ENCODE assay signal across 8 mouse cellular contexts in genomic region chr13:55172336-55172770, GRCm38 (mm10). TPM values are rescaled to one million over a fixed set of nuclear protein-coding genes. Genes with fewer than 3 reads are reported as not detected.
DNase-seq lines count a peak whose midpoint lies in the region; ATAC-seq lines count a peak whose summit lies in the region.

No protein-coding gene starts in this region.

- DNase-seq in heart, postnatal 25 days (ENCODE audit: low spot score): no peak
- no peak for DNase-seq in midbrain, embryonic 14.5 days
- DNase-seq in B cell, adult 2 months: no peak
- DNase-seq in MN1 (ENCODE audit: low spot score): no peak
- DNase-seq in ovary, postnatal 14 days (ENCODE audit: low spot score): no peak

- 0 out of 2 replicates have a peak, but pooled peaks cover 6% of the 10 kb centered on the region for H3K9me3 ChIP-seq in heart, embryonic 12.5 days (replicated peaks)
- no peaks in the 10 kb centered on the region for H3K9me3 ChIP-seq in midbrain, embryonic 12.5 days
- no peaks in the 10 kb centered on the region for H3K9me3 ChIP-seq in midbrain, embryonic 14.5 days (ENCODE audit: control insufficient read depth, low read length)
- no peaks in the 10 kb centered on the region for H3K9me3 ChIP-seq in limb, embryonic 12.5 days

- WGBS in heart, embryonic 12.5 days: 46% methylated on average over 7 of the region's 7 CpGs
- WGBS in midbrain, embryonic 12.5 days: 42% methylated on average over 7 of the region's 7 CpGs
- 43% methylated on average over 7 of the region's 7 CpGs for WGBS in midbrain, embryonic 14.5 days
- 53% methylated on average over 7 of the region's 7 CpGs for WGBS in limb, embryonic 12.5 days

- peaks cover 14% of the 10 kb centered on the region for H3K4me1 ChIP-seq in heart, embryonic 12.5 days (replicated peaks)
- H3K4me1 ChIP-seq in midbrain, embryonic 12.5 days: peaks cover 25% of the 10 kb centered on the region
- peaks cover 25% of the 10 kb centered on the region for H3K4me1 ChIP-seq in midbrain, embryonic 14.5 days (ENCODE audit: control insufficient read depth, insufficient read depth, low read length)
- H3K4me1 ChIP-seq in limb, embryonic 12.5 days (replicated peaks): peaks cover 21% of the 10 kb centered on the region

- peak overlapping the region; percentile 67 for H3K4me2 ChIP-seq in heart, embryonic 12.5 days
- peak overlapping the region; percentile 37 for H3K4me2 ChIP-seq in midbrain, embryonic 12.5 days (replicated peaks)
- no peak overlapping the region for H3K4me2 ChIP-seq in midbrain, embryonic 14.5 days (ENCODE audit: low read length)
- H3K4me2 ChIP-seq in limb, embryonic 12.5 days: peak overlapping the region; percentile 50

- no peak for ATAC-seq in heart, embryonic 12.5 days (ENCODE audit: insufficient number of reproducible peaks, low FRiP score)
- 0 out of 2 replicates have a peak, but pooled peaks have one; percentile 5 for ATAC-seq in midbrain, embryonic 12.5 days (ENCODE audit: low FRiP score, low read depth)
- ATAC-seq in midbrain, embryonic 14.5 days (ENCODE audit: low FRiP score, low TSS enrichment): no peak
- no peak for ATAC-seq in limb, embryonic 12.5 days (ENCODE audit: insufficient number of reproducible peaks, insufficient read depth, low FRiP score, low TSS enrichment, low read depth)

- H3K9ac ChIP-seq in heart, embryonic 12.5 days: no peak overlapping the region; the same call in 1 of the 2 replicates
- H3K9ac ChIP-seq in midbrain, embryonic 12.5 days (replicated peaks): no peak overlapping the region
- H3K9ac ChIP-seq in midbrain, embryonic 14.5 days (replicated peaks; ENCODE audit: low read length): no peak overlapping the region
- H3K9ac ChIP-seq in limb, embryonic 12.5 days (replicated peaks): no peak overlapping the region

- H3K4me3 ChIP-seq in heart, embryonic 12.5 days: peak overlapping the region; percentile 27; the same call in 1 of the 2 replicates
- H3K4me3 ChIP-seq in midbrain, embryonic 12.5 days: no peak overlapping the region
- no peak overlapping the region for H3K4me3 ChIP-seq in midbrain, embryonic 14.5 days (replicated peaks; ENCODE audit: low read depth, low read length)
- no peak overlapping the region for H3K4me3 ChIP-seq in limb, embryonic 12.5 days (replicated peaks)

- intact Hi-C loops in heart, postnatal 25 days (cut with DNase I): no loop called here

- H3K27ac ChIP-seq in heart, embryonic 12.5 days (ENCODE audit: poor library complexity, severe bottlenecking): no peak overlapping the region
- H3K27ac ChIP-seq in midbrain, embryonic 12.5 days (replicated peaks): peak overlapping the region; percentile 82; the same call in 1 of the 2 replicates
- no peak overlapping the region for H3K27ac ChIP-seq in midbrain, embryonic 14.5 days (replicated peaks; ENCODE audit: low read depth, low read length)
- peak overlapping the region; percentile 64; the same call in 1 of the 2 replicates for H3K27ac ChIP-seq in limb, embryonic 12.5 days

- H3K27me3 ChIP-seq in heart, embryonic 12.5 days (replicated peaks): 0 out of 2 replicates have a peak, but pooled peaks cover 4% of the 10 kb centered on the region
- H3K27me3 ChIP-seq in midbrain, embryonic 12.5 days: no peaks in the 10 kb centered on the region
- no peaks in the 10 kb centered on the region for H3K27me3 ChIP-seq in midbrain, embryonic 14.5 days (ENCODE audit: control insufficient read depth, insufficient read depth, low read length)
- H3K27me3 ChIP-seq in limb, embryonic 12.5 days: no peaks in the 10 kb centered on the region; the same call in 1 of the 2 replicates

- H3K36me3 ChIP-seq in heart, embryonic 12.5 days: no peaks in the 10 kb centered on the region
- H3K36me3 ChIP-seq in midbrain, embryonic 12.5 days: no peaks in the 10 kb centered on the region
- H3K36me3 ChIP-seq in midbrain, embryonic 14.5 days (ENCODE audit: control insufficient read depth, insufficient read depth, low read length): no peaks in the 10 kb centered on the region
- H3K36me3 ChIP-seq in limb, embryonic 12.5 days: no peaks in the 10 kb centered on the region

RNA-seq across cellular contexts. Expression of gene Fgfr4, which starts 19.9 kb away (rescaled TPM):
- 0.45 and 0.51 TPM in 2 replicates for polyA plus RNA-seq in heart, embryonic 12.5 days (2016; fragmentation: Nextera tagmentation; extraction: Ambion mirVana)
- under 1 TPM; 0.11 to 0.44 TPM for total RNA-seq in heart, postnatal 25 days (2021)
- 0.37 and 0.70 TPM in 2 replicates for polyA plus RNA-seq in midbrain, embryonic 12.5 days (2016; fragmentation: Nextera tagmentation; extraction: Ambion mirVana)
- 0.38 and 0.99 TPM in 2 replicates for polyA plus RNA-seq in midbrain, embryonic 14.5 days (2014; fragmentation: Nextera tagmentation; extraction: Ambion mirVana)
- 6.1 and 7.4 TPM in 2 replicates for polyA plus RNA-seq in limb, embryonic 12.5 days (2016; fragmentation: Nextera tagmentation; extraction: Ambion mirVana)

RNA-seq across cellular contexts. Expression of gene Nsd1, which starts 37.2 kb away (rescaled TPM):
- polyA plus RNA-seq in heart, embryonic 12.5 days (2016; fragmentation: Nextera tagmentation; extraction: Ambion mirVana): 52.7 and 53.9 TPM in 2 replicates
- total RNA-seq in heart, postnatal 25 days (2021): 10 to 100 TPM; 59.1 to 65.4 TPM
- polyA plus RNA-seq in midbrain, embryonic 12.5 days (2016; fragmentation: Nextera tagmentation; extraction: Ambion mirVana): 81.7 and 83.6 TPM in 2 replicates
- 72.6 and 76.6 TPM in 2 replicates for polyA plus RNA-seq in midbrain, embryonic 14.5 days (2014; fragmentation: Nextera tagmentation; extraction: Ambion mirVana)
- 81.3 and 91.8 TPM in 2 replicates for polyA plus RNA-seq in limb, embryonic 12.5 days (2016; fragmentation: Nextera tagmentation; extraction: Ambion mirVana)

RNA-seq across cellular contexts. Expression of gene Gm17617, which starts 39.0 kb away (rescaled TPM):
- polyA plus RNA-seq in heart, embryonic 12.5 days (2016; fragmentation: Nextera tagmentation; extraction: Ambion mirVana): not detected in 2 replicates
- not detected for total RNA-seq in heart, postnatal 25 days (2021)
- not detected in 2 replicates for polyA plus RNA-seq in midbrain, embryonic 12.5 days (2016; fragmentation: Nextera tagmentation; extraction: Ambion mirVana)
- not detected in 2 replicates for polyA plus RNA-seq in midbrain, embryonic 14.5 days (2014; fragmentation: Nextera tagmentation; extraction: Ambion mirVana)
- polyA plus RNA-seq in limb, embryonic 12.5 days (2016; fragmentation: Nextera tagmentation; extraction: Ambion mirVana): not detected in 2 replicates

Comparison
In these comparisons a context has a peak if more than half of its experiments do, and no peak if none do; other contexts are left out.
1. H3K27ac ChIP-seq: peak in midbrain, embryonic 12.5 days (single experiment) and limb, embryonic 12.5 days (single experiment); none in heart, embryonic 12.5 days (single experiment) and midbrain, embryonic 14.5 days (single experiment).